ENCODE assay signal across 8 mouse cellular contexts in genomic region chr4:141534947-141535680, GRCm38 (mm10). TPM values are rescaled to one million over a fixed set of nuclear protein-coding genes. Genes with fewer than 3 reads are reported as not detected.
A peak's percentile ranks its signal among the peaks of the same experiment; 100 is the strongest.
DNase-seq lines count a peak whose midpoint lies in the region; ATAC-seq and TF ChIP-seq lines count a peak whose summit lies in the region.

No protein-coding gene starts in this region.

- 0 out of 2 replicates have a peak, but pooled peaks cover 2% of the 10 kb centered on the region for H3K36me3 ChIP-seq in hindbrain, embryonic 14.5 days (replicated peaks; ENCODE audit: control insufficient read depth, insufficient read depth)
- peaks cover 3% of the 10 kb centered on the region; the same call in 1 of the 2 replicates for H3K36me3 ChIP-seq in limb, embryonic 14.5 days (ENCODE audit: control insufficient read depth, insufficient read depth, low read length)
- H3K36me3 ChIP-seq in midbrain, embryonic 12.5 days: peaks cover 4% of the 10 kb centered on the region; the same call in 1 of the 2 replicates

- H3K27me3 ChIP-seq in hindbrain, embryonic 14.5 days (ENCODE audit: control insufficient read depth, insufficient read depth, low read length): no peaks in the 10 kb centered on the region
- no peaks in the 10 kb centered on the region for H3K27me3 ChIP-seq in limb, embryonic 14.5 days (ENCODE audit: control insufficient read depth, insufficient read depth, low read length)
- no peaks in the 10 kb centered on the region for H3K27me3 ChIP-seq in midbrain, embryonic 12.5 days

- H3K9me3 ChIP-seq in hindbrain, embryonic 14.5 days (ENCODE audit: control insufficient read depth, low read length): no peaks in the 10 kb centered on the region
- H3K9me3 ChIP-seq in limb, embryonic 14.5 days (ENCODE audit: control insufficient read depth, low read length): no peaks in the 10 kb centered on the region
- no peaks in the 10 kb centered on the region for H3K9me3 ChIP-seq in midbrain, embryonic 12.5 days

- peak overlapping the region; percentile 99 for H3K4me3 ChIP-seq in hindbrain, embryonic 14.5 days (replicated peaks; ENCODE audit: low read length)
- peak overlapping the region; percentile 93; the same call in 1 of the 2 replicates for H3K4me3 ChIP-seq in limb, embryonic 14.5 days (replicated peaks; ENCODE audit: low read length)
- peak overlapping the region; percentile 99 for H3K4me3 ChIP-seq in midbrain, embryonic 12.5 days

- H3K9ac ChIP-seq in hindbrain, embryonic 14.5 days: peak overlapping the region; percentile 95
- H3K9ac ChIP-seq in limb, embryonic 14.5 days (ENCODE audit: low read depth, low read length, severe bottlenecking): no peak overlapping the region
- peak overlapping the region; percentile 99 for H3K9ac ChIP-seq in midbrain, embryonic 12.5 days (replicated peaks)

- H3K27ac ChIP-seq in hindbrain, embryonic 14.5 days: peak overlapping the region; percentile 98
- no peak overlapping the region for H3K27ac ChIP-seq in limb, embryonic 14.5 days (replicated peaks; ENCODE audit: low read depth, low read length)
- H3K27ac ChIP-seq in midbrain, embryonic 12.5 days (replicated peaks): peak overlapping the region; percentile 97

- no peak for TF ChIP-seq POLR2A in limb, embryonic 14.5 days (IDR thresholded peaks at IDR 0.05; ENCODE audit: borderline replicate concordance, extremely low read depth, insufficient read depth, insufficient read length)

- ATAC-seq in hindbrain, embryonic 14.5 days (ENCODE audit: low FRiP score): peak; percentile 39; the same call in 1 of the 2 replicates
- no peak for ATAC-seq in limb, embryonic 14.5 days (ENCODE audit: low FRiP score, low read depth)
- ATAC-seq in midbrain, embryonic 12.5 days (ENCODE audit: low FRiP score, low read depth): peak; percentile 51

- H3K4me2 ChIP-seq in hindbrain, embryonic 14.5 days (replicated peaks): peak overlapping the region; percentile 79
- peak overlapping the region; percentile 86 for H3K4me2 ChIP-seq in limb, embryonic 14.5 days (replicated peaks; ENCODE audit: low read depth, low read length, severe bottlenecking)
- H3K4me2 ChIP-seq in midbrain, embryonic 12.5 days (replicated peaks): peak overlapping the region; percentile 89

- peaks cover 28% of the 10 kb centered on the region for H3K4me1 ChIP-seq in hindbrain, embryonic 14.5 days (replicated peaks; ENCODE audit: control insufficient read depth, insufficient read depth, low read length)
- H3K4me1 ChIP-seq in limb, embryonic 14.5 days (ENCODE audit: control insufficient read depth, insufficient read depth, low read length): peaks cover 10% of the 10 kb centered on the region; the same call in 1 of the 2 replicates
- peaks cover 42% of the 10 kb centered on the region for H3K4me1 ChIP-seq in midbrain, embryonic 12.5 days

- DNase-seq in adrenal gland, adult 2 months: peak; percentile 65
- DNase-seq in adrenal gland, postnatal 4 days (ENCODE audit: low spot score in 2 of 2): no peak
- DNase-seq in cerebellum, adult 9-11 months: peak; percentile 76
- DNase-seq in forelimb bud, embryonic 11.5 days (ENCODE audit: low read depth, low spot score): peak; percentile 46
- peak; percentile 66 for DNase-seq in hindbrain, embryonic 14.5 days (ENCODE audit: low spot score)
- peak; percentile 28 for DNase-seq in limb, embryonic 14.5 days (ENCODE audit: low spot score)
- DNase-seq in spleen, adult 12 weeks (ENCODE audit: low spot score): peak; percentile 33

- WGBS in hindbrain, embryonic 14.5 days: 5% methylated on average over 9 of the region's 11 CpGs
- WGBS in limb, embryonic 14.5 days: 31% methylated on average over 9 of the region's 11 CpGs
- 7% methylated on average over 10 of the region's 11 CpGs for WGBS in midbrain, embryonic 12.5 days

RNA-seq across cellular contexts. Expression of gene Spen, which starts 3.3 kb away (rescaled TPM):
- total RNA-seq in adrenal gland, adult 2 months (2021): 10 to 100 TPM; 37.8 to 55.3 TPM
- polyA plus RNA-seq in adrenal gland, adult 2 months (2012; rRNA removed): 63.9 and 76.4 TPM in 2 replicates
- 10 to 100 TPM; 57.4 to 67.8 TPM for total RNA-seq in adrenal gland, postnatal 4 days (2021)
- polyA plus RNA-seq in hindbrain, embryonic 14.5 days (2014; fragmentation: Nextera tagmentation; extraction: Ambion mirVana): 20.3 and 20.4 TPM in 2 replicates
- polyA plus RNA-seq in limb, embryonic 14.5 days (2012; rRNA removed): 15.9 and 16.2 TPM in 2 replicates
- 12.2 and 13.1 TPM in 2 replicates for polyA plus RNA-seq in limb, embryonic 14.5 days (2014; fragmentation: Nextera tagmentation; extraction: Ambion mirVana)
- polyA plus RNA-seq in midbrain, embryonic 12.5 days (2016; fragmentation: Nextera tagmentation; extraction: Ambion mirVana): 22.2 and 24.2 TPM in 2 replicates

Comparison
In these comparisons a context has a peak if more than half of its experiments do, and no peak if none do; other contexts are left out.
1. DNase-seq: peak in adrenal gland, adult 2 months (single experiment), cerebellum, adult 9-11 months (single experiment), forelimb bud, embryonic 11.5 days (single experiment), hindbrain, embryonic 14.5 days (single experiment), limb, embryonic 14.5 days (single experiment) and spleen, adult 12 weeks (single experiment); none in adrenal gland, postnatal 4 days (0 of 2).
2. Peak in every context shown above with its lines, with median percentiles within 50 percentile points of each other: H3K4me2 ChIP-seq and H3K4me3 ChIP-seq.